Mouse (Mus musculus): ENCODE data around the gene Tnrc18.

Tnrc18 gene

DNA sequence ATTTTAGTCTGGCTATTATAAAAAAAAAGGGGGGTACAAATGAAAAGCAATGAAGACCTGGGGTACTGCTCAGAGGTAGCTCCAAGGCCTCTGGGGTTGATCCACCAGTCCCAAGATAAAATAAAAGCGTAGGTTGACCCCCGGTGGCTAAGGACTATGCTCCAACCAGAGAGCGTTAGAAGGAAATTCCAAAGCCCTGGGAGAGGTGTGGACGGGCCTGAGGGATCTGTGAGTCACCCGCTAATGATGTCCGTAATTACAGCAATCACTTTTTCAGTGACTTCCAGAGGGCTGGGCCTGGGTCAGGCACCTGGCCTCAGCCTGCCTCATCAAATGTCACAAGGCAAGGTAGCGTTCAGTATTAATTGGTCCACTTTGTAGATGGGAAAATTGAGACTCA, 9.8 kb downstream of the Tnrc18 start:
- Histone ChIP-seq H3K36me3 (ENCODE audit: insufficient read depth, low read length) (0 out of 2 replicates have a peak, but pooled peaks cover 2% of the 10 kb centered on the region), H3K4me3 (replicated peaks; ENCODE audit: low read length) (no peak overlapping the region), H3K27me3 (ENCODE audit: insufficient read depth, low read length) (peaks cover 16% of the 10 kb centered on the region), H3K9me3 (ENCODE audit: low read length) (peaks cover 17% of the 10 kb centered on the region), H3K4me1 (replicated peaks; ENCODE audit: low read depth, low read length) (peaks cover 79% of the 10 kb centered on the region)
- TF ChIP-seq POU5F1 (IDR thresholded peaks at IDR 0.05; ENCODE audit: borderline replicate concordance, low read length) (no peak), NANOG (IDR thresholded peaks at IDR 0.05; ENCODE audit: borderline replicate concordance, low read length) (0 out of 2 replicates have a peak, but pooled peaks have one; percentile 11), CTCF (conservative IDR thresholded peaks at IDR 0.05; ENCODE audit: low read length) (no peak)

DNA sequence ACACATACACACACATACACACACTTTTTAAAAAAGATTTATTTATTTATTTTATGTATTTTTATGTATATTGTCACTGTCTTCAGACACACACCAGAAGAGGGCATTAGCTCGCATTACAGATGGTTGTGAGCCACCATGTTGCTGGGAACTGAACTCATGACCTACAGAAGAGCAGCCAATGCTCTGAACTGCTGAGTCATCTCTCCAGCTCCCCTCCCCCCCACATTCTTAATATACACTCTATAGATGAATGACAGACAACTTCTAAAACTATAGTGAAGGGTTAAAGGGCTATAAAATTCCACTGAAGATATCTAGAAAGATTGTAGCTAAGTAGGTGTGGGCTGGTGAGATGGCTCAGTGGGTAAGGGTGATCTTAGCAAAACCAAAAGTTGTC, 13.7 kb downstream of the Tnrc18 start:
- 0 out of 2 replicates have a peak, but pooled peaks cover 2% of the 10 kb centered on the region for H3K36me3 ChIP-seq (ENCODE audit: insufficient read depth, low read length)
- H3K9me3 ChIP-seq (ENCODE audit: low read length) = peaks cover 12% of the 10 kb centered on the region
- TF ChIP-seq CTCF (conservative IDR thresholded peaks at IDR 0.05; ENCODE audit: low read length) (no peak), POU5F1 (IDR thresholded peaks at IDR 0.05; ENCODE audit: borderline replicate concordance, low read length) (no peak), NANOG (IDR thresholded peaks at IDR 0.05; ENCODE audit: borderline replicate concordance, low read length) (no peak)
- H3K27me3 ChIP-seq (ENCODE audit: insufficient read depth, low read length) = no peaks in the 10 kb centered on the region
- H3K4me1 ChIP-seq (replicated peaks; ENCODE audit: low read depth, low read length) = peaks cover 82% of the 10 kb centered on the region
- H3K4me3 ChIP-seq (replicated peaks; ENCODE audit: low read length) = no peak overlapping the region

DNA sequence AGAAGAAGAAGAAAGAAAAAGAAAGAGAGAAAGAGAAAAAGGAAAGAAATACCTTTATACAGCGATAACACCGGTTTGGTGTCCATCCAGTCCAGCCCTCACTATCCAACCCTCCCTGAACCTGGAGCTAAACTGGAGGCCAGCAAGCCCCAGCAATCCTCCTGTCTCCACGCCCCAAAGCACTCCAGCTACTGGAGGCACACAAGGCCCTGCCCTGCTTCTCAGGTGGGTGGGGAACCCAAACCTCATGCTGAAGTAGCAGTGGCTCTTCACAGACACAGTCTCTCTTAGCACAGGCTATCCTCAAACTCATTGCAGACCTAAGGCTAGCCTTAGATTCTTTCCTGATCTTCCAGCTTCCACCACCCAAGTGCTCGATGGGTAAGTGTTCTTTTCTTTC, 14.6 kb downstream of the Tnrc18 start:
- Histone ChIP-seq H3K27me3 (ENCODE audit: insufficient read depth, low read length) (0 out of 2 replicates have a peak, but pooled peaks cover under 1% of the 10 kb centered on the region), H3K36me3 (ENCODE audit: insufficient read depth, low read length) (0 out of 2 replicates have a peak, but pooled peaks cover 2% of the 10 kb centered on the region), H3K4me3 (replicated peaks; ENCODE audit: low read length) (no peak overlapping the region), H3K4me1 (replicated peaks; ENCODE audit: low read depth, low read length) (peaks cover 90% of the 10 kb centered on the region), H3K9me3 (ENCODE audit: low read length) (peaks cover 5% of the 10 kb centered on the region)
- TF ChIP-seq NANOG (IDR thresholded peaks at IDR 0.05; ENCODE audit: borderline replicate concordance, low read length) (no peak), CTCF (conservative IDR thresholded peaks at IDR 0.05; ENCODE audit: low read length) (no peak), POU5F1 (IDR thresholded peaks at IDR 0.05; ENCODE audit: borderline replicate concordance, low read length) (no peak)

DNA sequence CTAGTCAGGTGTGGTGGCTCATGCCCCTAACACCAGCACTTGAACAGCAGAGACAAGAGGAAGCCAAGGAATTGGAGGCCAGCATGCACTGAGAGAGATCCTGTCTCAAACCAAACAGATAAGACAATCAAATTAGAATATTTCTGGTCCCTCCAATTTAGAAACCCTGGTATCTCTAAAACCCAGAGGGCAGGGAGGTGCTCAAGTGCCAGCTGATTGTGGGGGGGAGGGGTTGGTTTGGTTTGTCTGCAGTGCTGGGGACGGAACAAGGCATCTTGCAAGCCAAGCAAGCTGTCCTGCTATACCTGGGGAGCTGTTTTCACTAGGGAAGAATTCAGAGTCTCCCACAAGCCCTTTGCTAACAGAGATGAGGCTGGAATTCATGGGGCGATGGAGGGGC, 15.5 kb downstream of the Tnrc18 start:
- Histone ChIP-seq H3K4me3 (replicated peaks; ENCODE audit: low read length) (0 out of 2 replicates have a peak overlapping the region, but pooled peaks have one; percentile 2), H3K36me3 (ENCODE audit: insufficient read depth, low read length) (no peaks in the 10 kb centered on the region), H3K4me1 (replicated peaks; ENCODE audit: low read depth, low read length) (peaks cover 96% of the 10 kb centered on the region), H3K9me3 (ENCODE audit: low read length) (no peaks in the 10 kb centered on the region), H3K27me3 (ENCODE audit: insufficient read depth, low read length) (0 out of 2 replicates have a peak, but pooled peaks cover 4% of the 10 kb centered on the region)
- TF ChIP-seq CTCF (conservative IDR thresholded peaks at IDR 0.05; ENCODE audit: low read length) (no peak), POU5F1 (IDR thresholded peaks at IDR 0.05; ENCODE audit: borderline replicate concordance, low read length) (no peak), NANOG (IDR thresholded peaks at IDR 0.05; ENCODE audit: borderline replicate concordance, low read length) (no peak)

DNA sequence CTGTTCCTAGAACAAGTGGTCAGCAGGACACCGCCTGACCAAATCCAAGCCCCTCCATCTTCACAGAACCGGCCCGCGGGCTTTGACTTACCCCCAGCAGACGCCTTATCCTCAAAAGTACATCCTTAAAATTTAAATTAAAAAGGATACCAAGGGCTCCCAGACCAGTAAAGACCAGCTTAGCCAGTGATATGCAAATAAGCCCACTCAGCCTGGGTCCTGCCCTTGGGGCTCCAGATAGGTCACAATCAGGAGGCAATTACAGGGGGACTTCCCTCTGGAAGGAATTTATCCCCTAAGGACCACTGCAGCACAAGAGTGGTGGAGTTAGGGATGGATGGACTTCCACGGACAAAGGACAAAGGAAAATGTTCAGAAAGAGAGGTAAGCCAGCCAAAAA, 16.8 kb downstream of the Tnrc18 start:
- TF ChIP-seq NANOG (IDR thresholded peaks at IDR 0.05; ENCODE audit: borderline replicate concordance, low read length) (peak; percentile 66), POU5F1 (IDR thresholded peaks at IDR 0.05; ENCODE audit: borderline replicate concordance, low read length) (peak; percentile 77), CTCF (conservative IDR thresholded peaks at IDR 0.05; ENCODE audit: low read length) (no peak)
- Histone ChIP-seq H3K9me3 (ENCODE audit: low read length) (no peaks in the 10 kb centered on the region), H3K4me1 (replicated peaks; ENCODE audit: low read depth, low read length) (peaks cover 97% of the 10 kb centered on the region), H3K27me3 (ENCODE audit: insufficient read depth, low read length) (0 out of 2 replicates have a peak, but pooled peaks cover 4% of the 10 kb centered on the region), H3K36me3 (ENCODE audit: insufficient read depth, low read length) (peaks cover 6% of the 10 kb centered on the region; the same call in 1 of the 2 replicates), H3K4me3 (replicated peaks; ENCODE audit: low read length) (no peak overlapping the region)

DNA sequence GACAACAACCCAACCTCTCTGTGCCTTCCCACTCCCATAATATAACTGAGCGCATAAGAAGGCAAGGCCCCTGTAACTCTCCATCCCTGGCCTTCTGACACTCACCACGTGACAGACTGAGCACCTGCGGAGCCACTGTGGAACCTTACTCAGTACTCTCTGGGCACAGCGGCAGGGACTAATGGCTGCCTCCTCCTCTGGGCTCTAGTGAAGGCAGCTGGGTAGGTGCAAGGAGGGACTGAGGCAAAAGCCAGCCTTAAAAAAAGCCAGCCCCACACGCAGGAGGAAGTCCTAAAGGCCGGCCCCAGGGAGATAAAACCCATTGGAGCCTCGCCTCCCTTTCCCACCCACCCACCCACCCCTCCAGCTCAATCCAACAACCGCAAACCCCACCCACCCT, 17.3 kb downstream of the Tnrc18 start:
- H3K27me3 ChIP-seq (ENCODE audit: insufficient read depth, low read length) = 0 out of 2 replicates have a peak, but pooled peaks cover 4% of the 10 kb centered on the region

DNA sequence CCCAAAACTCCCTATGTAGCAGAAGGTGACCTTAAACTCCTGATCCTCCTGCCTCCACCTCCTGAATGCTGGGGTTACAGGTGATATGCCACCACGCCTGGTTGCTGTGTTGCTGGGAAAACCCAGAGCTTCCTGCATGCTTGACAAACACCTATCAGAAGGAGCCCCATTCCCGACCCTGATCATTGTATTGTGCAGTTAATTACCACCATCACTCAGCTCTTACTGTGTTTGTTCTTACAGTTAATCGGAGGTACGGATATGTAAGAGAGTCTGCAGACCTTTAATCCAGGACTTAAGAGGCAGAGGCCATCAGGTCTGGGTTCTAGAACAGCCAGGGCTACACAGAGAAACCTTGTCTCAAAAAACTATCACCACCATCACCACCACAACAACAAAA, 18.2 kb downstream of the Tnrc18 start:
- H3K27me3 ChIP-seq (ENCODE audit: insufficient read depth, low read length) = 0 out of 2 replicates have a peak, but pooled peaks cover 4% of the 10 kb centered on the region
- H3K4me3 ChIP-seq (replicated peaks; ENCODE audit: low read length) = peak overlapping the region; percentile 70
- TF ChIP-seq NANOG (IDR thresholded peaks at IDR 0.05; ENCODE audit: borderline replicate concordance, low read length) = peak; percentile 99
- TF ChIP-seq CTCF (conservative IDR thresholded peaks at IDR 0.05; ENCODE audit: low read length) = no peak
- H3K9me3 ChIP-seq (ENCODE audit: low read length) = no peaks in the 10 kb centered on the region
- peaks cover 9% of the 10 kb centered on the region; the same call in 1 of the 2 replicates for H3K36me3 ChIP-seq (ENCODE audit: insufficient read depth, low read length)
- peaks cover 97% of the 10 kb centered on the region for H3K4me1 ChIP-seq (replicated peaks; ENCODE audit: low read depth, low read length)

More for the DNA sequence above, 17.3 kb downstream of the Tnrc18 start:
- Histone ChIP-seq H3K4me1 (replicated peaks; ENCODE audit: low read depth, low read length) (peaks cover 97% of the 10 kb centered on the region), H3K4me3 (replicated peaks; ENCODE audit: low read length) (peak overlapping the region; percentile 70), H3K9me3 (ENCODE audit: low read length) (no peaks in the 10 kb centered on the region), H3K36me3 (ENCODE audit: insufficient read depth, low read length) (peaks cover 6% of the 10 kb centered on the region; the same call in 1 of the 2 replicates)
- TF ChIP-seq CTCF (conservative IDR thresholded peaks at IDR 0.05; ENCODE audit: low read length) (no peak), NANOG (IDR thresholded peaks at IDR 0.05; ENCODE audit: borderline replicate concordance, low read length) (no peak)

DNA sequence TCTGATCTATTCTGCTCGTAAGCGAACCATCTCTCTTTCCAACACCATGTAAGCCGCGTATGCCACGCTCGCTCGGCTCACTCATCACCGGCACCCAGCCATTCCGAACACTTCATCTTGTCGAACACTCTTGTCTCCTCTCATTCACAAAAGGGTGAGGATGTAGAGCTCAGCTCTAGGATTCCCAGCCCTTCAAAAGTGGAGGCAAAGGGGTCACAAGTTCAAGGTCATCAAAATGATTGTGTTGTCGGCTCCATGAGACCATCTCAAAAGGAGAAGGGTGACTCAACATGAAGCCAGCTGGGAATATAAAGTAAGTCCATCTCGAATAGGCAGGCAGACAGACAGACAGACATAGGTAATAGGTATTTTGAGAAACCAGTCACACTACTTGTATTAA, 19.3 kb downstream of the Tnrc18 start:
- H3K27me3 ChIP-seq (ENCODE audit: insufficient read depth, low read length) = 0 out of 2 replicates have a peak, but pooled peaks cover 4% of the 10 kb centered on the region
- H3K4me3 ChIP-seq (replicated peaks; ENCODE audit: low read length) = peak overlapping the region; percentile 70
- H3K9me3 ChIP-seq (ENCODE audit: low read length) = no peaks in the 10 kb centered on the region
- H3K36me3 ChIP-seq (ENCODE audit: insufficient read depth, low read length) = peaks cover 15% of the 10 kb centered on the region; the same call in 1 of the 2 replicates
- TF ChIP-seq NANOG (IDR thresholded peaks at IDR 0.05; ENCODE audit: borderline replicate concordance, low read length) = peak; percentile 32; the same call in 1 of the 2 replicates
- no peak for TF ChIP-seq CTCF (conservative IDR thresholded peaks at IDR 0.05; ENCODE audit: low read length)
- H3K4me1 ChIP-seq (replicated peaks; ENCODE audit: low read depth, low read length) = peaks cover 97% of the 10 kb centered on the region

DNA sequence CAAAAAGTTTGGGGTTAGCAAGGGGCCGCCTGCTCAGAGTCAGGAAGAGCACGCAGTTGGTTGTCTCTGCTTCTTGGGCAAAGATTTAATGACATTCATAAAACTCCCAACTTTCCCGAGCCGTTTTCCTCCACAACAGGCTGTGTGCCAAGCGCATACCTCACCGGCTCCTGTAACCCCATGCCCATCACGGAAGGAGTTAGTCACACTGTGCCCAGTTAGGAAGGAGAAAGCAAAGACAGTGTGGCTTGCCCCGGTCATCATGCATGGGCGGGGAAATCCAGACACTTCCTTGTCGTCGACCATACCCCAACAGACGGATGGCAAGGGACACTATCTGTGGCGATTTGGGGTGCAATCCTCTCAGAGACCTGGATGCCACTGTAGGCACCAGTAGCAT, 19.8 kb downstream of the Tnrc18 start:
- peak overlapping the region; percentile 70 for H3K4me3 ChIP-seq (replicated peaks; ENCODE audit: low read length)
- H3K4me1 ChIP-seq (replicated peaks; ENCODE audit: low read depth, low read length) = peaks cover 97% of the 10 kb centered on the region
- H3K9me3 ChIP-seq (ENCODE audit: low read length) = no peaks in the 10 kb centered on the region
- H3K27me3 ChIP-seq (ENCODE audit: insufficient read depth, low read length) = 0 out of 2 replicates have a peak, but pooled peaks cover 4% of the 10 kb centered on the region
- TF ChIP-seq NANOG (IDR thresholded peaks at IDR 0.05; ENCODE audit: borderline replicate concordance, low read length) = no peak
- TF ChIP-seq CTCF (conservative IDR thresholded peaks at IDR 0.05; ENCODE audit: low read length) = no peak
- no peak for TF ChIP-seq POU5F1 (IDR thresholded peaks at IDR 0.05; ENCODE audit: borderline replicate concordance, low read length)
- peaks cover 17% of the 10 kb centered on the region; the same call in 1 of the 2 replicates for H3K36me3 ChIP-seq (ENCODE audit: insufficient read depth, low read length)

All from E14TG2a.4 (cell line).